Mouse (Mus musculus): ENCODE data around the gene B3galnt1. TPM values are rescaled to one million over a fixed set of nuclear protein-coding genes. Genes with fewer than 3 reads are reported as not detected.

The B3galnt1 gene
- 3.6 and 3.7 TPM in 2 replicates for polyA plus RNA-seq (2015; fragmentation: Nextera tagmentation; extraction: Ambion mirVana)

- peak within 1 kb of the TSS; percentile 67 for H3K4me2 ChIP-seq
- WGBS (ENCODE audit: insufficient replicate concordance): 1% methylated on average over 97 of the region's 99 CpGs
- ATAC-seq (ENCODE audit: insufficient read depth): peak; percentile 37
- peak within 1 kb of the TSS; percentile 21; the same call in 1 of the 2 replicates for H3K9ac ChIP-seq
- H3K27me3 ChIP-seq: peaks cover 45% of the 10 kb centered on the region
- H3K9me3 ChIP-seq (replicated peaks): no peaks in the 10 kb centered on the region
- H3K27ac ChIP-seq (replicated peaks): no peak within 1 kb of the TSS
- peak within 1 kb of the TSS; percentile 58 for H3K4me3 ChIP-seq (replicated peaks)
- no peaks in the 10 kb centered on the region for H3K4me1 ChIP-seq (replicated peaks)
- H3K36me3 ChIP-seq (replicated peaks): no peaks in the 10 kb centered on the region
Measured at GRCm38 (mm10) chr3:69598261-69599165, at the start of gene B3galnt1. TSS of gene B3galnt1 (minus strand) at chr3:69598960.

GRCm38 (mm10) chr3:69634521-69634920, 35.8 kb upstream of the B3galnt1 start:
- ATAC-seq (ENCODE audit: insufficient read depth): no peak
- no peaks in the 10 kb centered on the region for H3K27me3 ChIP-seq
- no peak overlapping the region for H3K27ac ChIP-seq (replicated peaks)
- H3K4me2 ChIP-seq: no peak overlapping the region
- no peaks in the 10 kb centered on the region for H3K36me3 ChIP-seq (replicated peaks)
- no peaks in the 10 kb centered on the region for H3K9me3 ChIP-seq (replicated peaks)
- 54% methylated on average over 3 of the region's 3 CpGs for WGBS (ENCODE audit: insufficient replicate concordance)
- H3K4me1 ChIP-seq (replicated peaks): no peaks in the 10 kb centered on the region
- no peak overlapping the region for H3K9ac ChIP-seq
- no peak overlapping the region for H3K4me3 ChIP-seq (replicated peaks)

- Histone ChIP-seq H3K4me2 (no peak overlapping the region), H3K27ac (replicated peaks) (no peak overlapping the region), H3K36me3 (replicated peaks) (no peaks in the 10 kb centered on the region), H3K4me1 (replicated peaks) (no peaks in the 10 kb centered on the region), H3K4me3 (replicated peaks) (no peak overlapping the region), H3K9me3 (replicated peaks) (no peaks in the 10 kb centered on the region), H3K9ac (no peak overlapping the region), H3K27me3 (no peaks in the 10 kb centered on the region)
- no peak for ATAC-seq (ENCODE audit: insufficient read depth)
- 50% methylated on average over 12 of the region's 12 CpGs for WGBS (ENCODE audit: insufficient replicate concordance)
Measured at GRCm38 (mm10) chr3:69633706-69634420, 35.1 kb upstream of the B3galnt1 start.

GRCm38 (mm10) chr3:69626963-69627590, 28.3 kb upstream of the B3galnt1 start:
- Histone ChIP-seq H3K36me3 (replicated peaks) (no peaks in the 10 kb centered on the region), H3K4me1 (replicated peaks) (no peaks in the 10 kb centered on the region), H3K9ac (no peak overlapping the region), H3K27me3 (no peaks in the 10 kb centered on the region), H3K4me2 (no peak overlapping the region), H3K27ac (replicated peaks) (no peak overlapping the region), H3K4me3 (replicated peaks) (no peak overlapping the region), H3K9me3 (replicated peaks) (no peaks in the 10 kb centered on the region)
- 65% methylated on average over 11 of the region's 11 CpGs for WGBS (ENCODE audit: insufficient replicate concordance)
- no peak for ATAC-seq (ENCODE audit: insufficient read depth)

- no peak overlapping the region for H3K4me2 ChIP-seq
- H3K27ac ChIP-seq (replicated peaks): no peak overlapping the region
- no peak for ATAC-seq (ENCODE audit: insufficient read depth)
- no peak overlapping the region for H3K9ac ChIP-seq
- no peaks in the 10 kb centered on the region for H3K4me1 ChIP-seq (replicated peaks)
- no peaks in the 10 kb centered on the region for H3K27me3 ChIP-seq
- 62% methylated on average over 11 of the region's 11 CpGs for WGBS (ENCODE audit: insufficient replicate concordance)
- H3K9me3 ChIP-seq (replicated peaks): no peaks in the 10 kb centered on the region
- no peak overlapping the region for H3K4me3 ChIP-seq (replicated peaks)
- H3K36me3 ChIP-seq (replicated peaks): no peaks in the 10 kb centered on the region
Measured at GRCm38 (mm10) chr3:69626213-69626962, 27.6 kb upstream of the B3galnt1 start.

GRCm38 (mm10) chr3:69624182-69624581, 25.4 kb upstream of the B3galnt1 start:
- ATAC-seq (ENCODE audit: insufficient read depth): no peak
- 48% methylated on average over 2 of the region's 2 CpGs for WGBS (ENCODE audit: insufficient replicate concordance)
- H3K9ac ChIP-seq: no peak overlapping the region
- H3K4me2 ChIP-seq: no peak overlapping the region
- no peak overlapping the region for H3K27ac ChIP-seq (replicated peaks)
- no peaks in the 10 kb centered on the region for H3K36me3 ChIP-seq (replicated peaks)
- no peaks in the 10 kb centered on the region for H3K27me3 ChIP-seq
- H3K4me1 ChIP-seq (replicated peaks): no peaks in the 10 kb centered on the region
- H3K9me3 ChIP-seq (replicated peaks): no peaks in the 10 kb centered on the region
- no peak overlapping the region for H3K4me3 ChIP-seq (replicated peaks)

GRCm38 (mm10) chr3:69607909-69608308, 9.1 kb upstream of the B3galnt1 start:
- Histone ChIP-seq H3K4me1 (replicated peaks) (no peaks in the 10 kb centered on the region), H3K4me3 (replicated peaks) (no peak overlapping the region), H3K27ac (replicated peaks) (no peak overlapping the region), H3K9me3 (replicated peaks) (no peaks in the 10 kb centered on the region), H3K36me3 (replicated peaks) (no peaks in the 10 kb centered on the region), H3K27me3 (no peaks in the 10 kb centered on the region), H3K9ac (no peak overlapping the region), H3K4me2 (no peak overlapping the region)
- ATAC-seq (ENCODE audit: insufficient read depth): no peak
- 82% methylated on average over 5 of the region's 5 CpGs for WGBS (ENCODE audit: insufficient replicate concordance)

- Histone ChIP-seq H3K4me3 (replicated peaks) (no peak overlapping the region), H3K4me1 (replicated peaks) (no peaks in the 10 kb centered on the region), H3K4me2 (no peak overlapping the region), H3K9ac (no peak overlapping the region), H3K27ac (replicated peaks) (no peak overlapping the region), H3K36me3 (replicated peaks) (no peaks in the 10 kb centered on the region), H3K27me3 (no peaks in the 10 kb centered on the region), H3K9me3 (replicated peaks) (no peaks in the 10 kb centered on the region)
- no peak for ATAC-seq (ENCODE audit: insufficient read depth)
- 24% methylated on average over 1 of the region's 1 CpGs for WGBS (ENCODE audit: insufficient replicate concordance)
Measured at GRCm38 (mm10) chr3:69607468-69607867, 8.7 kb upstream of the B3galnt1 start.

- no peaks in the 10 kb centered on the region for H3K27me3 ChIP-seq
- no peaks in the 10 kb centered on the region for H3K9me3 ChIP-seq (replicated peaks)
- H3K4me2 ChIP-seq: no peak overlapping the region
- H3K9ac ChIP-seq: no peak overlapping the region
- no peak for ATAC-seq (ENCODE audit: insufficient read depth)
- WGBS (ENCODE audit: insufficient replicate concordance): 42% methylated on average over 1 of the region's 1 CpGs
- no peak overlapping the region for H3K27ac ChIP-seq (replicated peaks)
- no peaks in the 10 kb centered on the region for H3K36me3 ChIP-seq (replicated peaks)
- no peaks in the 10 kb centered on the region for H3K4me1 ChIP-seq (replicated peaks)
- H3K4me3 ChIP-seq (replicated peaks): no peak overlapping the region
Measured at GRCm38 (mm10) chr3:69606923-69607322, 8.2 kb upstream of the B3galnt1 start.

GRCm38 (mm10) chr3:69599166-69599500, 373 bp upstream of the B3galnt1 start:
- Histone ChIP-seq H3K36me3 (replicated peaks) (no peaks in the 10 kb centered on the region), H3K9me3 (replicated peaks) (no peaks in the 10 kb centered on the region), H3K27me3 (peaks cover 45% of the 10 kb centered on the region), H3K4me3 (replicated peaks) (peak overlapping the region; percentile 58), H3K4me2 (peak overlapping the region; percentile 67), H3K27ac (replicated peaks) (no peak overlapping the region), H3K9ac (no peak overlapping the region), H3K4me1 (replicated peaks) (no peaks in the 10 kb centered on the region)
- WGBS (ENCODE audit: insufficient replicate concordance): 12% methylated on average over 5 of the region's 5 CpGs
- ATAC-seq (ENCODE audit: insufficient read depth): no peak

Data from liver, embryonic 15.5 days (tissue).